Mouse (Mus musculus): ENCODE measurements around the gene Suox. TPM values are rescaled to one million over a fixed set of nuclear protein-coding genes. Genes with fewer than 3 reads are reported as not detected.
"Not testable (repeated sequence)": the region's sequence is repeated elsewhere in the genome, so short reads cannot be mapped to it uniquely, and the experiment has no call there.

Suox gene
- polyA plus RNA-seq, 1 experiment, result 7.0 TPM

DNA sequence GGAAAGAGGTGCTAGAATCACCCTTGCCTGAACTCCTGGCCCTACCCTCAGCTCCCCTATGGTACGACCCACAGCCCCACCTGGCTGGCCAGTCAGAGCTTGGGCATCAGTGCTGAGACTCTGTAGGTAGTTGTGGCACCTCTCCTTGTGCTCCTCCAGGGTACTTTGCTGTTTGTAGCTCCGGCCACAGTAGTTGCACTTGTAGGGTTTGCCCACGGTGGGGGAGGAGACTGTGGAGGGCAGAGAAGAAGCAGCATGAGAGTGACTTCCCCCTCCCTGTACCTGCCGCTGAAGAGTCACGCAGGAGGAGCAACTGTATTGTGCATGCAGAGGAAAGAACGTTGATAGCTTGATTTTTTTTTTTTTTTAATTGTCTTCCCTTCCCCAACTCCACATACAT lies 37.3 kb downstream of the Suox start:
- Histone ChIP-seq H3K27ac (ENCODE audit: control insufficient read depth, insufficient read depth, low read depth, low read length) (no peak overlapping the region), H3K4me3 (ENCODE audit: control insufficient read depth, low read depth, low read length) (no peak overlapping the region), H3K27me3 (ENCODE audit: control insufficient read depth, insufficient read depth, low read length) (no peaks in the 10 kb centered on the region), H3K36me3 (ENCODE audit: control insufficient read depth, insufficient read depth, low read length) (no peaks in the 10 kb centered on the region), H3K4me1 (ENCODE audit: control insufficient read depth, insufficient read depth, low read length) (peaks cover 7% of the 10 kb centered on the region)
- TF ChIP-seq CTCF (IDR thresholded peaks at IDR 0.05; ENCODE audit: control insufficient read depth, insufficient read depth, insufficient replicate concordance, low read depth, low read length), result no peak
- no peak for TF ChIP-seq POLR2A (IDR thresholded peaks at IDR 0.05; ENCODE audit: control insufficient read depth, low read depth, low read length)

DNA sequence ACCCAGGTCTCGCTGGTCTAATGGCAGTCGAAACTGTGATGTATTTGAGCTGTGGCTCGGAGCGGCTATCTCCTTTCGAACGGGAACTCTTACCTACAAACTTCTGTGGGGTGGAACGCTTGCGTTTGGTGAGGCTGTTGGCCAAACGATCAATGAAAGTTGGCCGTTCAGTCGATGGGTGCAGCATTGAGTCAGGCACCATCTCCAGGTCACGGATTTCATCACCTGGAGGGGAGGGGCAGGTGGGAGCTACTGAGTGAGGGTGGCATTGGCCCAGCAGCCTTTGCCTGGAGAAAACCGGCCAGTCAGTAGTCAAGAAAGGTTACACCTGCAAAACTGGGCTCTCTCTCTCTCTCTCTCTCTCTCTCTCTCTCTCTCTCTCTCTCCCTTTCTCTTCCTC lies 38.2 kb downstream of the Suox start:
- Histone ChIP-seq H3K27ac (ENCODE audit: control insufficient read depth, insufficient read depth, low read depth, low read length) (no peak overlapping the region), H3K4me1 (ENCODE audit: control insufficient read depth, insufficient read depth, low read length) (peaks cover 4% of the 10 kb centered on the region), H3K36me3 (ENCODE audit: control insufficient read depth, insufficient read depth, low read length) (no peaks in the 10 kb centered on the region), H3K27me3 (ENCODE audit: control insufficient read depth, insufficient read depth, low read length) (no peaks in the 10 kb centered on the region), H3K4me3 (ENCODE audit: control insufficient read depth, low read depth, low read length) (no peak overlapping the region)
- TF ChIP-seq POLR2A (IDR thresholded peaks at IDR 0.05; ENCODE audit: control insufficient read depth, low read depth, low read length), result no peak
- no peak for TF ChIP-seq CTCF (IDR thresholded peaks at IDR 0.05; ENCODE audit: control insufficient read depth, insufficient read depth, insufficient replicate concordance, low read depth, low read length)

DNA sequence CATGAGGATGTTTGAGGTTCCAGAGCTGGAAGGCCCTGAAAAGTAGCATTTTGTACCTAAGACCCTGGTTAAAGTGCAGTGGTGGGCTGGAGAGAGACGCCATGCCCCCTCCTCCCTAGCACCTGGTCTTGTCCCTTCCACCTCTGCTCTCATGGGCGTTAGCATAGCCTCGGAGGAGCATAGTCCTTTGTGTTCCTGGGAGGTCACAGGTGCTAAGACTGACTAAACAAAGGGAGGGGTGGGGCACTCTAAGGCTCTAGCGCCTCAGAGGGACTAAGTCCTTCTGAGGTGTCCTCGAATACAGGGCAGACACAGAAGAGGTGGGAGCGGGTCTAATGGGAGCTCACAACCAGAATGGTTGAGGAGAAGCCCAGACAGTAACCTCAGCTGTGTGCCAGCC lies 42.3 kb downstream of the Suox start:
- H3K27me3 ChIP-seq (ENCODE audit: control insufficient read depth, insufficient read depth, low read length), result no peaks in the 10 kb centered on the region
- H3K27ac ChIP-seq (ENCODE audit: control insufficient read depth, insufficient read depth, low read depth, low read length), result no peak overlapping the region
- no peak overlapping the region for H3K4me3 ChIP-seq (ENCODE audit: control insufficient read depth, low read depth, low read length)
- TF ChIP-seq POLR2A (IDR thresholded peaks at IDR 0.05; ENCODE audit: control insufficient read depth, low read depth, low read length) (no peak), CTCF (IDR thresholded peaks at IDR 0.05; ENCODE audit: control insufficient read depth, insufficient read depth, insufficient replicate concordance, low read depth, low read length) (no peak)
- peaks cover 2% of the 10 kb centered on the region for H3K4me1 ChIP-seq (ENCODE audit: control insufficient read depth, insufficient read depth, low read length)
- no peaks in the 10 kb centered on the region for H3K36me3 ChIP-seq (ENCODE audit: control insufficient read depth, insufficient read depth, low read length)

DNA sequence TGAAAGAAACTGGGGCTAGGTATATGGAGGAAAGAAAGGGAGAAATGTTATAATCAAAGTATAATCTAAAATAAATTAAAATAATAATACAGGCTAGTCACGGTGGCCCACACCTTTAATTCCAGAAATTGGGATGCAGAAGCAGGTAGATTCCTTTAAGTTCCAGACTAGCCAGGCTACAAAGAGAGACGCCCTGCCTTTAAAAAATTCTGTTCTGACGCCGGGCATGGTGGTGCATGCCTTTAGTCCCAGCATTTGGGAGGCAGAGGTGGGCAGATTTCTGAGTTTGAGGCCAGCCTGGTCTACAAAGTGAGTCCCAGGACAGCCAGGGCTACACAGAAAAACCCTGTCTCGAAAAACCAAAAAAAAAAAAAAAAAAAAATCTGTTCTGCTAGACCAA lies 43.6 kb downstream of the Suox start:
- not testable (repeated sequence) for H3K27me3 ChIP-seq (ENCODE audit: control insufficient read depth, insufficient read depth, low read length); H3K4me1 ChIP-seq (ENCODE audit: control insufficient read depth, insufficient read depth, low read length); H3K27ac ChIP-seq (ENCODE audit: control insufficient read depth, insufficient read depth, low read depth, low read length); H3K36me3 ChIP-seq (ENCODE audit: control insufficient read depth, insufficient read depth, low read length); H3K4me3 ChIP-seq (ENCODE audit: control insufficient read depth, low read depth, low read length)

DNA sequence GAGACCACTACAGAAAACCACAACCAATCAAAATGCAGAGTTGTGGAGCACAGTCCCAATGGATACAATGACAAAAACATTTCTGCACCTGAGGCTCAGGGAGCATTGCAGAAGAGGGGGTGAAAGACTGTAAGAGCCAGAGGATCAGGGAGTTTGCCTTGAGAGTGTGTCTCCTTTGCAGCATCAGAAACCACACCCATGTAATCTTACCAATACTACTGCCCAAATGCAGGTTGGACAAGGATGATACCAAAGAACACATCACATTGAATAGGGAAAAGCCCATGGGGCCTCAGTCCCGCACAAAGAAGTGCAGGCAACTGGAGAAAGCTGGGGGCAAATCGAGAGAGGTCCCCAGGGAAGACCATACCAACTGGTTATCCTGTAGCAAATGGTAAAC lies 44.1 kb downstream of the Suox start:
- Histone ChIP-seq H3K4me1 (ENCODE audit: control insufficient read depth, insufficient read depth, low read length) (no peaks in the 10 kb centered on the region; the same call in none of the 2 replicates), H3K27me3 (ENCODE audit: control insufficient read depth, insufficient read depth, low read length) (no peaks in the 10 kb centered on the region), H3K27ac (ENCODE audit: control insufficient read depth, insufficient read depth, low read depth, low read length) (no peak overlapping the region), H3K4me3 (ENCODE audit: control insufficient read depth, low read depth, low read length) (no peak overlapping the region), H3K36me3 (ENCODE audit: control insufficient read depth, insufficient read depth, low read length) (no peaks in the 10 kb centered on the region)
- TF ChIP-seq POLR2A (IDR thresholded peaks at IDR 0.05; ENCODE audit: control insufficient read depth, low read depth, low read length) (no peak), CTCF (IDR thresholded peaks at IDR 0.05; ENCODE audit: control insufficient read depth, insufficient read depth, insufficient replicate concordance, low read depth, low read length) (no peak)

DNA sequence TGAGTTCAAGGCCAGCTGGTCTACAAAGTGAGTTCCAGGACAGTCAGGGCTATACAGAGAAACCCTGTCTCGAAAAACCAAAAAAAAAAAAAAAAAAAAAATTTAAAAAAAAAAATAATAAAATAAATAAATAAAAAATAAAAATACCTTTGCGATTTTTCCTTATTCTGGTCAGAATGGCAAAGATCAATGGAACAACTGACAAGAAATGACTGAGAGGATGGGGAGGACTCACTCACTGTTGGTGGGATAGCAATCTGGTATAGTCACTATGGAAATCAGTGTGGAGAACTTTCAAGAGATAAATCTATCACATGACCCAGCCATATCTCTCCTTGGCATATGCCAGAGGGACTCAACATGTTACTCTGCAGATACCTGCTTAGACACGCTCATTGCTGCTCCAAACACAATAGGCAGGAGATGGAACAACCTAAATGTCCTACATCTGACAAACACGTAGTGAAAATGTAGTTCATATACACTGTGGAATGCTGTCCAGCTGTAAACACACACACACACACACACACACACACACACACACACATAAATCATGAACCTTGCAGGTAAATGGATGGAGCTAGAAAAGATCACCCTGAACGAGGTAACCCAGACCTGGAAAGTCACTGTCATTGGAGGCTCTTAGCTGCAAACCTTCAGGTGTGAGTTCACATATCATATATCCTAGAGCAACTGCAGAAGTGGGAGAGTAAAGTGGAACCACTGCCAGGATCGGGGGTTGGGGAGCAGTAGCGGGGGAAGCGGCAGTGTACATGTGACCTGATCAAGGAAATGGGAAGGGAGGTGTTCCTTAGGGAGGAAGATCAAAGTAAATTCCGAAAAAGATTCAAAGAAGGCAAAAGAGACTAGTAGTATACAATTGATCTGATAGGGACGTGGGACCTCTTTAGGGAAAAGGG lies 46.2 kb downstream of the Suox start:
- H3K36me3 ChIP-seq (ENCODE audit: control insufficient read depth, insufficient read depth, low read length), result no peaks in the 10 kb centered on the region
- H3K27ac ChIP-seq (ENCODE audit: control insufficient read depth, insufficient read depth, low read depth, low read length), result no peak overlapping the region
- H3K4me1 ChIP-seq (ENCODE audit: control insufficient read depth, insufficient read depth, low read length), result no peaks in the 10 kb centered on the region; the same call in none of the 2 replicates
- H3K27me3 ChIP-seq (ENCODE audit: control insufficient read depth, insufficient read depth, low read length), result no peaks in the 10 kb centered on the region
- TF ChIP-seq CTCF (IDR thresholded peaks at IDR 0.05; ENCODE audit: control insufficient read depth, insufficient read depth, insufficient replicate concordance, low read depth, low read length) (no peak), POLR2A (IDR thresholded peaks at IDR 0.05; ENCODE audit: control insufficient read depth, low read depth, low read length) (no peak)
- no peak overlapping the region for H3K4me3 ChIP-seq (ENCODE audit: control insufficient read depth, low read depth, low read length)

DNA sequence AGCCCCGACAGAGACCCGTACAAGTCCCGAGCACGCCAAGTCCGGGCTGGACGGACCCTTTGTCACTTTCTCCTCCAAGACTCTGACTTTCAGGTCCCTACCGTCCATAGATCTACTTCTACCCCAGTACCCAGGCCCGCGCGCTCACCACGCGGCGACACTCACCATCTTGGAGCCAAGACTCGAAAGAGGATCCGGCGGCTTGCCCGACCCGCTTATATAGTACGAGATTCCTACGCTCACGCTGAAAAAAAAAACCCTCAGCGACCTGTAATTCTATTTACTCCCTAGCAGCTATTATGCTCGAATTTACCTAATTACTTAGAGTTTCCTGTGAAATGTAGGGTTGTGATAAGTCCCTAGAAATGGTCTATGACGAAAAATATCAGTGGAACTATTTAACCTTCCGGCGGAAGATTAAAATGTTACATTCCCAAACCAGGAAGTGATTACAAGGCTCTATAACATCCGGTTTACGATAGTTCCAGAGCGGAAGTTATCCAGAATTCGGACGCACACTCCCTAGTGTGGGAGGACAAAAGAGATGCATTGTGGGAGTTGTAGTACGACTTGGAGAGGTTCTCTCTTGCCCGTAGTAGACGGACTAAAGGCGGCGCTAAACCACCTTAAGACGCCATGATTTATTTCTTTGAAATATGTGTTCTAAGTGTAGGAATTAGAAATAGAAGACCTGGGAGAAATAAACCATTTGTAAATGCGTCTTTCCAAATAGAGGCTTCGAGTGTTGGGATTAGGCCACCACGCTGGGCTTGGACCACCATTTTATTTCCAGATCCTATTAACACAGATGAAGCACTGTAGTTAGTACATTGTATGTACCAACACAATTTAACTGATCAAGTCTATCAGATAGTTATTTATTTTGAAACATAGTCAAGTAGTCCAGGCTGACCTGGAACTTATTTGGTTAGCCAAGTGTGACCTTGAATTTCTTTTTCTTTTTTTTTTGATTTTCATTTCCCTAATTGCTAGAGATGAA lies 47.3 kb downstream of the Suox start, which contains the start of gene Rps26:
Gene Rps26 (minus strand): TSS at position 437 of the 1,000 bp plus-strand sequence.
- Histone ChIP-seq H3K36me3 (ENCODE audit: control insufficient read depth, insufficient read depth, low read length) (no peaks in the 10 kb centered on the region), H3K4me1 (ENCODE audit: control insufficient read depth, insufficient read depth, low read length) (no peaks in the 10 kb centered on the region; the same call in 1 of the 2 replicates), H3K4me3 (ENCODE audit: control insufficient read depth, low read depth, low read length) (peak within 1 kb of the TSS; percentile 95), H3K27me3 (ENCODE audit: control insufficient read depth, insufficient read depth, low read length) (no peaks in the 10 kb centered on the region), H3K27ac (ENCODE audit: control insufficient read depth, insufficient read depth, low read depth, low read length) (peak within 1 kb of the TSS; percentile 92)
- TF ChIP-seq POLR2A (IDR thresholded peaks at IDR 0.05; ENCODE audit: control insufficient read depth, low read depth, low read length) (peak; percentile 96), CTCF (IDR thresholded peaks at IDR 0.05; ENCODE audit: control insufficient read depth, insufficient read depth, insufficient replicate concordance, low read depth, low read length) (no peak)

Measured in testis, adult 2 months (tissue).